Mouse (Mus musculus) E14TG2a.4 (cell line): ENCODE results near the gene Gm3417.
"Not testable (repeated sequence)": the region's sequence is repeated elsewhere in the genome, so short reads cannot be mapped to it uniquely, and the experiment has no call there.

Experiments used
- H3K27me3 ChIP-seq: 2 replicates; pipeline ENCODE4 v1.6.1; 2014; ENCODE audit warnings: low read length, control low read depth; ENCODE audit not compliant: insufficient read depth
- H3K36me3 ChIP-seq: 2 replicates; pipeline ENCODE4 v1.6.1; 2014; ENCODE audit warnings: low read length, control low read depth; ENCODE audit not compliant: insufficient read depth
- H3K4me1 ChIP-seq: replicated peaks from 2 replicates; pipeline ENCODE4 v1.6.1; 2014; ENCODE audit warnings: low read depth, low read length, control low read depth
- H3K4me3 ChIP-seq: replicated peaks from 2 replicates; pipeline ENCODE4 v1.5.1; 2014; ENCODE audit warnings: mild to moderate bottlenecking, low read length
- H3K9me3 ChIP-seq: 2 replicates; pipeline ENCODE4 v1.6.1; 2014; ENCODE audit warnings: low read length, control low read depth

Gene Gm3417

GRCm38 (mm10) chr17:14978362-14979038 is at the start of gene Gm3417, which contains the start of gene 9030025P20Rik:
Gm3417 (minus strand) TSS chr17:14978790.
9030025P20Rik (plus strand) TSS chr17:14978468.
- H3K36me3 ChIP-seq, H3K27me3 ChIP-seq, H3K9me3 ChIP-seq, H3K4me1 ChIP-seq: not testable (repeated sequence)
- peak within 1 kb of the TSS; percentile 74 for H3K4me3 ChIP-seq

DNA sequence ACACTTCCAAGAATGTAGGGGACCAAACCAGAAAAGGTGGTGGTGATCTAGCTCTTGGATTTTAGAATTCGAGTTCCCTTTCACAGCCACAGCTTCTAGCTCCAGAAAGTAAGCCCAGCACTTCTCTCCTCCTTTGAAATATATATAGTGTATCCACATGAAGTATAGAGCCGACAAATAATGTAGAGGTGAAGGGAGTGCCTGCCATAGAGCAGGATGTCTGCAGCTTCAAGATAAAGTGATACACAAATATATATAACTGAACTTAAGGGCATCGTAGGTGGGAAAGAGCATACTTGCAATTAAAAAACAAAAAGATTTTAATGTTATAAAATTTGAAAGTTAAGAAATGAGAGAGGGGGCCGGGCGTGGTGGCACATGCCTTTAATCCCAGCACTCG is 46.9 kb upstream of the Gm3417 start:
- H3K9me3 ChIP-seq, H3K27me3 ChIP-seq, H3K36me3 ChIP-seq, H3K4me1 ChIP-seq, H3K4me3 ChIP-seq: not testable (repeated sequence)

DNA sequence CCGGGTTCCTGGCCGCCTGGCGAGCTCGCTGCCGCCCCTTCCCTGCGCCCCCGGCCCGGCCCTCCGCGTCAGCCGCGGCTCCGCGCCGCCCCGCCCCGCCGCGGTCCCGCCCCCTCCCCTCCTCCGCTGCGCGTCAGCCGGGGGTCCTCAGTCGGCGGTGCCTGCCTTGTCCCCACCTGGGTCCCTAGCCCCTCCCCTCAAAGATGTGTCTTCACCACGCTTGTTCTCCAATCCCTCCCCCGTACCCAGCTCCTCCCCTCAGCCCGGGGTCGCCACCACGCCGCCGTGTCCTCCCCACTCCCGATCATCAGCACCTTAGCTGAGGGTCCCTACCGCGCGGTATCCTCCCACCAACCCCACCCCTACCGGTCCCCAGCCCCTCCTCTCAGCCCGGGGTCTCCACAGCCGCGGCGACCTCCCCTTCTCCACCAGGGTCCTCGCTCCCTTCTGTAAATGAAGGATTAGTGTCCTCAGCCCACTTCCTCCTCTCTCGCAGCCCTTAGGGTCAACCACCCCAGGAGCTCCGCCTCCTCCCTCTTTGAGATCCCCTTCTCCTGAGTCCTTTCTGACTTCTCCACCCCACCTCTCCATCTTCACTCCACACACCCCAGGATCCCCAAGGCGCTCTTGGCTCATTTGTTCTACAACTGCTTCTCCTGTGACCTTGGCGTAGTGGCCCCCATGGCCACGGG is 46.1 kb upstream of the Gm3417 start:
- H3K4me3 ChIP-seq, H3K9me3 ChIP-seq, H3K27me3 ChIP-seq, H3K4me1 ChIP-seq, H3K36me3 ChIP-seq: not testable (repeated sequence)

- not testable (repeated sequence) for H3K36me3 ChIP-seq, H3K9me3 ChIP-seq, H3K27me3 ChIP-seq, H3K4me1 ChIP-seq, H3K4me3 ChIP-seq
Measured at GRCm38 (mm10) chr17:15023878-15024492, 45.4 kb upstream of the Gm3417 start.

- H3K4me1 ChIP-seq, H3K36me3 ChIP-seq, H3K9me3 ChIP-seq, H3K27me3 ChIP-seq: not testable (repeated sequence)
- peak overlapping the region; percentile 62 for H3K4me3 ChIP-seq
Measured at GRCm38 (mm10) chr17:15021503-15022220, 43.1 kb upstream of the Gm3417 start.

GRCm38 (mm10) chr17:15009706-15010413 is 31.3 kb upstream of the Gm3417 start, which contains the start of gene Gm3435:
Gm3435 (plus strand) TSS chr17:15010176.
- not testable (repeated sequence) for H3K9me3 ChIP-seq, H3K27me3 ChIP-seq, H3K4me3 ChIP-seq, H3K36me3 ChIP-seq, H3K4me1 ChIP-seq

DNA sequence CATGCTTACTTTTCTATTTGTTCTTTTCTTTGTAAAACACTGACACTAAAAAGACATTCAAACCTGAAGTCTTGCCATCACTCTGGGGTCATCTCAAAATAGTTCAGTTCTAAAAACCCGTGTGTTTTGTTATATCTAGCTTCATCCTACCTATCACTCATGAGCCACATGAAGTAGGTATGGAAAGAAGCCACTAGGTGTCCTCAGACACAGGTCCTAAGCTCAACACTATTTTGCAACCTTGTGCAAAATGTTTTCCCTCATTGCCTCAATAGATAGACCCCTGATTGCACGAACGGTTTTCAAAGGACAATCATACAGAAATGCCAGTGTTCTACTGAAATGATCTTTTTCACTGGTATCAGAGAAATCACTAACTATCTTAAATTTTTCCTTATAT is 30.5 kb upstream of the Gm3417 start:
- H3K9me3 ChIP-seq, H3K4me1 ChIP-seq, H3K27me3 ChIP-seq, H3K4me3 ChIP-seq, H3K36me3 ChIP-seq: not testable (repeated sequence)

GRCm38 (mm10) chr17:15000047-15000446 is 21.5 kb upstream of the Gm3417 start:
- H3K4me1 ChIP-seq, H3K9me3 ChIP-seq, H3K4me3 ChIP-seq, H3K27me3 ChIP-seq, H3K36me3 ChIP-seq: not testable (repeated sequence)

- H3K4me3 ChIP-seq, H3K4me1 ChIP-seq, H3K9me3 ChIP-seq, H3K27me3 ChIP-seq, H3K36me3 ChIP-seq: not testable (repeated sequence)
Measured at GRCm38 (mm10) chr17:14994140-14994539, 15.6 kb upstream of the Gm3417 start.

GRCm38 (mm10) chr17:14993139-14993832 is 14.7 kb upstream of the Gm3417 start:
- H3K9me3 ChIP-seq, H3K4me1 ChIP-seq, H3K36me3 ChIP-seq, H3K4me3 ChIP-seq, H3K27me3 ChIP-seq: not testable (repeated sequence)

DNA sequence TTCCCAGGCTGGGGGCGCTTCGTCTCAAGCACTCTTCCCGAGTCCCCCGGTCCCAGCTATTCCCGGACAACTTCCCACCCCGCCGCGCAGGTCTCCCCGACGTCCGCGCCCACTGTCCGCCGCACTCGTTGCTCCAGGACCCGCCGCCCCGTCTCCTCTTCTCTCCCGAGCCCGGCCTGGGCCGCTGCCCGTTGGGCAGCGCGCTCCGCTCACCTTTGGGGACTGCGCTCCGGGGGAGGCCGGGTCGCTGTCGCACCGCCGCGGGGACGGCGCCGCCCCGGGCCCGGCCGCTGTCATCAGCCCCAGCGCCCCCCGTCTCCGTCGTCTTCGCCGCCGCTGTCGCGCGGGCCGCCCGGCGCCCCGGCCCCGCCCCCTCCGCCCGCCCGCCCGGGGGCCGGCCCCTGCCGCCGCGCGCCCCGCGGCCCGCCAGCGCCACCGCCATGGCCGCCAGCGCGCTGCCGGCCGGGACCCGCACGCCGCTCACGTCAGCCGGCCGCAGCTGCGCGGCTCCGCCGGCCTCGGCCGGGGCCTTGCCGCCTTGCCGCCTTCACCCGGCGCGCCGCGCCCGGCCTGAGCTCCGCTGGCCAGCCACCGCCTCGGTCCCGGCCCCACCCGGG is 14.0 kb upstream of the Gm3417 start:
- H3K4me1 ChIP-seq, H3K4me3 ChIP-seq, H3K27me3 ChIP-seq, H3K36me3 ChIP-seq, H3K9me3 ChIP-seq: not testable (repeated sequence)

GRCm38 (mm10) chr17:14990116-14990702 is 11.6 kb upstream of the Gm3417 start:
- H3K4me1 ChIP-seq, H3K36me3 ChIP-seq, H3K27me3 ChIP-seq, H3K9me3 ChIP-seq: not testable (repeated sequence)
- peak overlapping the region; percentile 51 for H3K4me3 ChIP-seq
